Mouse (Mus musculus): ENCODE measurements at regions not wholly inside any gene's neighbourhood (a gene's known extent, or its start where the extent isn't known, plus 50 kb on each side); places are given as distances from the start of the nearest gene placed in this dataset.
"Not testable (repeated sequence)": the region's sequence is repeated elsewhere in the genome, so short reads cannot be mapped to it uniquely, and the experiment has no call there.

DNA sequence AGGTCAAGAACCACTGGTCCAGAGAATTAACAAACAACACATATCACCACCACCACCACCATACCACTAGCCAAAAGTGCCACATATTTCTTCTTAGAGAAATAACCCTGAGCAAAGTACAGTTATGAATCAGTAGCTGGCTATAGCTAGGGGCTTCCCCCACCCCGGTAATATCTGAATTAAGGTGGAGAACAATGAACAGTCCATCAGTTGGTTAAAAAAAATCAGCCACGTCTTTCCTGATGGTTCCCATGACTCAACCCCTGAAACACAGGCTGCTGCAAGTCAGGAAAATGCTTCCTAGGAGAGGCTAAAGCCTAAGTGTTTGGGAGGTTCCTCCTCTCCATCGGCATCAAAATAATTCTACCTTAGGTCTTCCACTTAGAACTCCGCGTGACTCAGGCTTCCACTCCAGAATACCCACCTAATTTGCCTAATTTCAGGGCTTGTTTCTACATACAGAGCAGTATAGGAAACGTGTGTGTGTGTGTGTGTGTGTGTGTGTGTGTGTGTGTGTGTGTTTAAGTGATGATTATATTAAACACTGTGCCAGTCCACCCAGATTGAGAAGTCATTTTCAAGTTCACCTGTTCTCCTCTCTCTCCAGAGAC, 67.4 kb upstream of the Akap13 start:
- Histone ChIP-seq H3K27ac (ENCODE audit: control insufficient read depth, insufficient read depth, low read depth, low read length) (no peak overlapping the region), H3K4me1 (ENCODE audit: control insufficient read depth, insufficient read depth, low read length) (no peaks in the 10 kb centered on the region), H3K36me3 (ENCODE audit: control insufficient read depth, insufficient read depth, low read length) (no peaks in the 10 kb centered on the region), H3K4me3 (ENCODE audit: control insufficient read depth, low read depth, low read length) (no peak overlapping the region), H3K27me3 (ENCODE audit: control insufficient read depth, insufficient read depth, low read length) (no peaks in the 10 kb centered on the region)
- TF ChIP-seq CTCF (IDR thresholded peaks at IDR 0.05; ENCODE audit: control insufficient read depth, insufficient read depth, insufficient replicate concordance, low read depth, low read length), result no peak
- TF ChIP-seq POLR2A (IDR thresholded peaks at IDR 0.05; ENCODE audit: control insufficient read depth, low read depth, low read length), result no peak

- no peak overlapping the region for H3K27ac ChIP-seq (ENCODE audit: control insufficient read depth, insufficient read depth, low read depth, low read length)
- TF ChIP-seq CTCF (IDR thresholded peaks at IDR 0.05; ENCODE audit: control insufficient read depth, insufficient read depth, insufficient replicate concordance, low read depth, low read length) (no peak), POLR2A (IDR thresholded peaks at IDR 0.05; ENCODE audit: control insufficient read depth, low read depth, low read length) (no peak)
- no peaks in the 10 kb centered on the region for H3K36me3 ChIP-seq (ENCODE audit: control insufficient read depth, insufficient read depth, low read length)
- H3K4me3 ChIP-seq (ENCODE audit: control insufficient read depth, low read depth, low read length), result no peak overlapping the region
- no peaks in the 10 kb centered on the region for H3K4me1 ChIP-seq (ENCODE audit: control insufficient read depth, insufficient read depth, low read length)
- H3K27me3 ChIP-seq (ENCODE audit: control insufficient read depth, insufficient read depth, low read length), result no peaks in the 10 kb centered on the region
Observed at GRCm38 (mm10) chr7:75390162-75390561, 65.2 kb upstream of the Akap13 start.

DNA sequence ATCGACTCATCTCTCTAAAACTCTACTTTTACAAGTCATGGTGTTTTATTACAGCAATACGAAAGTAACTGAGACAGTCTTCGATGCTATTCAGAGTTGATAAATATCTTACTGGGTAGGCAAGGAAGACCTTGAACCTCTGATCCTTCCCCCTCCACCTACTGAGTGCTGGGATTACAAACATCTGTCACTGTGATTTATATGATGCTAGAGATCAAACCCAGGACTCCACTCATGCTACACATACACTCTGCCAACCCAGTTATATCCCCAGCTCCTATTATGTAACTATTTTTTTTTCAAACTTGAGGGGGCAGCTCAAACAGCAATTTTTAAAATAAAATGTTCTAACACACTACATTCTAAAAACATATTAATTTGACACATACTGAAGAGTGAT, 62.6 kb upstream of the Akap13 start:
- Histone ChIP-seq H3K4me1 (ENCODE audit: control insufficient read depth, insufficient read depth, low read length) (peaks cover 4% of the 10 kb centered on the region), H3K27ac (ENCODE audit: control insufficient read depth, insufficient read depth, low read depth, low read length) (no peak overlapping the region)
- TF ChIP-seq CTCF (IDR thresholded peaks at IDR 0.05; ENCODE audit: control insufficient read depth, insufficient read depth, insufficient replicate concordance, low read depth, low read length) (no peak), POLR2A (IDR thresholded peaks at IDR 0.05; ENCODE audit: control insufficient read depth, low read depth, low read length) (no peak)

GRCm38 (mm10) chr7:75393466-75393865, 61.9 kb upstream of the Akap13 start:
- H3K36me3 ChIP-seq (ENCODE audit: control insufficient read depth, insufficient read depth, low read length), result no peaks in the 10 kb centered on the region
- H3K27me3 ChIP-seq (ENCODE audit: control insufficient read depth, insufficient read depth, low read length), result no peaks in the 10 kb centered on the region
- no peak overlapping the region for H3K4me3 ChIP-seq (ENCODE audit: control insufficient read depth, low read depth, low read length)
- peaks cover 4% of the 10 kb centered on the region for H3K4me1 ChIP-seq (ENCODE audit: control insufficient read depth, insufficient read depth, low read length)
- no peak overlapping the region for H3K27ac ChIP-seq (ENCODE audit: control insufficient read depth, insufficient read depth, low read depth, low read length)
- no peak for TF ChIP-seq CTCF (IDR thresholded peaks at IDR 0.05; ENCODE audit: control insufficient read depth, insufficient read depth, insufficient replicate concordance, low read depth, low read length)

More for the DNA sequence above, 62.6 kb upstream of the Akap13 start:
- H3K36me3 ChIP-seq (ENCODE audit: control insufficient read depth, insufficient read depth, low read length), result no peaks in the 10 kb centered on the region
- no peak overlapping the region for H3K4me3 ChIP-seq (ENCODE audit: control insufficient read depth, low read depth, low read length)
- no peaks in the 10 kb centered on the region for H3K27me3 ChIP-seq (ENCODE audit: control insufficient read depth, insufficient read depth, low read length)

DNA sequence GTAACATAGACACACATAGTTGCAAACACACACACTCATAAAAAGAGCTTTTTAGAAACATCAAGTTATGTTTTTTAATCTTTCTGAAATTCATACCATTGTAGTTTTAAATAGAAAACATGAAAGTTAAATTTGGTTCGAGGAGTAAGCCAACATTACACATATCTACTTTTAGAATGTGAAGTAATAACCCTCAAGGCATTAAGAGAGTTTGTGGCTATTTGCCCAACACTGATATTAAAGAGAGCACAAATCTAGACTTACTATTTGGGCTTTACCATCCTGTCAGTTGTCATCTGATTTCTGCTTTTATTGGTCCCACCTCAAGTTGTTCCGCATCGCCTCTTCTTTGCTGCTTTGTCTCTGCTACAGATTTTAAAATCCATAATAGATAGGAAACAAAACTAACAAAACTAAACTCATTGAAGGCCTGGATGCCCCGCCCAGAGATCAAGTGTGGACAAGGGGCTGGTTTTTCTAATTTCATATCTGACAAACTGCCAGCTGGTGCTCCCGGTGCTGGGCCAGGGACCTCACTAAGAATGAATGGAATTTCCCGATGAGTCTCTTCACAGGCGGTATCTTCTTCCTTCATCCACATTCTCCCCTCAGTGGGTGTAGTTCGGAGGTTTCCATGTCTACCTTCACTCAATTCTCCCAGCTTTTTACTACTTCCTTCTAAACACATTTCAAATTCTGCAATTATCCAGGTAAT, 60.3 kb upstream of the Akap13 start:
- Histone ChIP-seq H3K36me3 (ENCODE audit: control insufficient read depth, insufficient read depth, low read length) (no peaks in the 10 kb centered on the region), H3K4me1 (ENCODE audit: control insufficient read depth, insufficient read depth, low read length) (peaks cover 4% of the 10 kb centered on the region), H3K27me3 (ENCODE audit: control insufficient read depth, insufficient read depth, low read length) (no peaks in the 10 kb centered on the region), H3K4me3 (ENCODE audit: control insufficient read depth, low read depth, low read length) (no peak overlapping the region), H3K27ac (ENCODE audit: control insufficient read depth, insufficient read depth, low read depth, low read length) (no peak overlapping the region)
- TF ChIP-seq POLR2A (IDR thresholded peaks at IDR 0.05; ENCODE audit: control insufficient read depth, low read depth, low read length) (no peak), CTCF (IDR thresholded peaks at IDR 0.05; ENCODE audit: control insufficient read depth, insufficient read depth, insufficient replicate concordance, low read depth, low read length) (no peak)

- H3K4me1 ChIP-seq (ENCODE audit: control insufficient read depth, insufficient read depth, low read length), result peaks cover 4% of the 10 kb centered on the region
- no peak overlapping the region for H3K4me3 ChIP-seq (ENCODE audit: control insufficient read depth, low read depth, low read length)
- no peaks in the 10 kb centered on the region for H3K27me3 ChIP-seq (ENCODE audit: control insufficient read depth, insufficient read depth, low read length)
- H3K27ac ChIP-seq (ENCODE audit: control insufficient read depth, insufficient read depth, low read depth, low read length), result no peak overlapping the region
- H3K36me3 ChIP-seq (ENCODE audit: control insufficient read depth, insufficient read depth, low read length), result no peaks in the 10 kb centered on the region
- TF ChIP-seq POLR2A (IDR thresholded peaks at IDR 0.05; ENCODE audit: control insufficient read depth, low read depth, low read length) (no peak), CTCF (IDR thresholded peaks at IDR 0.05; ENCODE audit: control insufficient read depth, insufficient read depth, insufficient replicate concordance, low read depth, low read length) (no peak)
Observed at GRCm38 (mm10) chr7:75397559-75397958, 57.8 kb upstream of the Akap13 start.

GRCm38 (mm10) chr7:75398480-75398879, 56.9 kb upstream of the Akap13 start:
- not testable (repeated sequence) for H3K36me3 ChIP-seq (ENCODE audit: control insufficient read depth, insufficient read depth, low read length); H3K27me3 ChIP-seq (ENCODE audit: control insufficient read depth, insufficient read depth, low read length); H3K4me1 ChIP-seq (ENCODE audit: control insufficient read depth, insufficient read depth, low read length); H3K27ac ChIP-seq (ENCODE audit: control insufficient read depth, insufficient read depth, low read depth, low read length); H3K4me3 ChIP-seq (ENCODE audit: control insufficient read depth, low read depth, low read length)
